Mouse (Mus musculus): ENCODE measurements around the gene Adamts2. TPM values are rescaled to one million over a fixed set of nuclear protein-coding genes. Genes with fewer than 3 reads are reported as not detected.
A peak's percentile ranks its signal among the peaks of the same experiment; 100 is the strongest.

Adamts2 gene
- total and polyA plus RNA-seq, 2 experiments = 1.4 to 2.3 TPM

GRCm38 (mm10) chr11:50700496-50700895 is 98.6 kb downstream of the Adamts2 start:
- Histone ChIP-seq H3K4me3 (ENCODE audit: insufficient read depth, low read depth, low read length) (no peak overlapping the region), H3K27ac (replicated peaks; ENCODE audit: insufficient read depth, low read depth, low read length) (no peak overlapping the region), H3K4me1 (ENCODE audit: control insufficient read depth, insufficient read depth, low read length) (no peaks in the 10 kb centered on the region), H3K27me3 (ENCODE audit: control insufficient read depth, insufficient read depth, low read length) (no peaks in the 10 kb centered on the region), H3K9ac (ENCODE audit: low read depth, low read length) (no peak overlapping the region), H3K79me2 (ENCODE audit: control insufficient read depth, insufficient read depth, low read length) (no peaks in the 10 kb centered on the region), H3K36me3 (ENCODE audit: control insufficient read depth, insufficient read depth, low read length) (no peaks in the 10 kb centered on the region)
- no peak for DNase-seq (ENCODE audit: extremely low read depth, low read depth, low spot score)
- WGBS = 85% methylated on average over 8 of the region's 8 CpGs
- no peak for TF ChIP-seq POLR2A (IDR thresholded peaks at IDR 0.05; ENCODE audit: extremely low read depth, insufficient read depth, low read length)
- TF ChIP-seq CTCF (IDR thresholded peaks at IDR 0.05; ENCODE audit: low read depth, low read length) = no peak

- TF ChIP-seq CTCF (IDR thresholded peaks at IDR 0.05; ENCODE audit: low read depth, low read length) (no peak), POLR2A (IDR thresholded peaks at IDR 0.05; ENCODE audit: extremely low read depth, insufficient read depth, low read length) (no peak)
- Histone ChIP-seq H3K4me1 (ENCODE audit: control insufficient read depth, insufficient read depth, low read length) (no peaks in the 10 kb centered on the region), H3K79me2 (ENCODE audit: control insufficient read depth, insufficient read depth, low read length) (no peaks in the 10 kb centered on the region), H3K27me3 (ENCODE audit: control insufficient read depth, insufficient read depth, low read length) (no peaks in the 10 kb centered on the region), H3K4me3 (ENCODE audit: insufficient read depth, low read depth, low read length) (no peak overlapping the region), H3K36me3 (ENCODE audit: control insufficient read depth, insufficient read depth, low read length) (no peaks in the 10 kb centered on the region), H3K27ac (replicated peaks; ENCODE audit: insufficient read depth, low read depth, low read length) (no peak overlapping the region), H3K9ac (ENCODE audit: low read depth, low read length) (no peak overlapping the region)
- 82% methylated on average over 7 of the region's 7 CpGs for WGBS
- DNase-seq (ENCODE audit: extremely low read depth, low read depth, low spot score) = no peak
These were observed 101.5 kb downstream of the Adamts2 start for GRCm38 (mm10) chr11:50703397-50703796.

- no peaks in the 10 kb centered on the region for H3K27me3 ChIP-seq (ENCODE audit: control insufficient read depth, insufficient read depth, low read length)
- DNase-seq (ENCODE audit: extremely low read depth, low read depth, low spot score) = no peak
- no peak overlapping the region for H3K9ac ChIP-seq (ENCODE audit: low read depth, low read length)
- H3K27ac ChIP-seq (replicated peaks; ENCODE audit: insufficient read depth, low read depth, low read length) = no peak overlapping the region
- TF ChIP-seq CTCF (IDR thresholded peaks at IDR 0.05; ENCODE audit: low read depth, low read length) (no peak), POLR2A (IDR thresholded peaks at IDR 0.05; ENCODE audit: extremely low read depth, insufficient read depth, low read length) (no peak)
- no peaks in the 10 kb centered on the region for H3K4me1 ChIP-seq (ENCODE audit: control insufficient read depth, insufficient read depth, low read length)
- H3K79me2 ChIP-seq (ENCODE audit: control insufficient read depth, insufficient read depth, low read length) = no peaks in the 10 kb centered on the region
- H3K36me3 ChIP-seq (ENCODE audit: control insufficient read depth, insufficient read depth, low read length) = no peaks in the 10 kb centered on the region
- H3K4me3 ChIP-seq (ENCODE audit: insufficient read depth, low read depth, low read length) = no peak overlapping the region
- 89% methylated on average over 2 of the region's 2 CpGs for WGBS
These were observed 102.6 kb downstream of the Adamts2 start for GRCm38 (mm10) chr11:50704511-50704910.

- no peak overlapping the region for H3K27ac ChIP-seq (replicated peaks; ENCODE audit: insufficient read depth, low read depth, low read length)
- no peak for TF ChIP-seq POLR2A (IDR thresholded peaks at IDR 0.05; ENCODE audit: extremely low read depth, insufficient read depth, low read length)
- no peak for TF ChIP-seq CTCF (IDR thresholded peaks at IDR 0.05; ENCODE audit: low read depth, low read length)
- WGBS = 80% methylated on average over 1 of the region's 1 CpGs
- H3K79me2 ChIP-seq (ENCODE audit: control insufficient read depth, insufficient read depth, low read length) = no peaks in the 10 kb centered on the region
- H3K36me3 ChIP-seq (ENCODE audit: control insufficient read depth, insufficient read depth, low read length) = no peaks in the 10 kb centered on the region
- H3K27me3 ChIP-seq (ENCODE audit: control insufficient read depth, insufficient read depth, low read length) = no peaks in the 10 kb centered on the region
- H3K4me3 ChIP-seq (ENCODE audit: insufficient read depth, low read depth, low read length) = no peak overlapping the region
- no peak overlapping the region for H3K9ac ChIP-seq (ENCODE audit: low read depth, low read length)
- H3K4me1 ChIP-seq (ENCODE audit: control insufficient read depth, insufficient read depth, low read length) = no peaks in the 10 kb centered on the region
- DNase-seq (ENCODE audit: extremely low read depth, low read depth, low spot score) = no peak
These were observed 105.4 kb downstream of the Adamts2 start for GRCm38 (mm10) chr11:50707259-50707658.

- DNase-seq (ENCODE audit: extremely low read depth, low read depth, low spot score) = peak; percentile 63
- Histone ChIP-seq H3K9ac (ENCODE audit: low read depth, low read length) (no peak overlapping the region), H3K36me3 (ENCODE audit: control insufficient read depth, insufficient read depth, low read length) (no peaks in the 10 kb centered on the region), H3K4me1 (ENCODE audit: control insufficient read depth, insufficient read depth, low read length) (peaks cover 3% of the 10 kb centered on the region; the same call in 1 of the 2 replicates), H3K4me3 (ENCODE audit: insufficient read depth, low read depth, low read length) (no peak overlapping the region), H3K27me3 (ENCODE audit: control insufficient read depth, insufficient read depth, low read length) (no peaks in the 10 kb centered on the region), H3K79me2 (ENCODE audit: control insufficient read depth, insufficient read depth, low read length) (no peaks in the 10 kb centered on the region), H3K27ac (replicated peaks; ENCODE audit: insufficient read depth, low read depth, low read length) (no peak overlapping the region)
- WGBS = 25% methylated on average over 21 of the region's 21 CpGs
- TF ChIP-seq CTCF (IDR thresholded peaks at IDR 0.05; ENCODE audit: low read depth, low read length) (no peak), POLR2A (IDR thresholded peaks at IDR 0.05; ENCODE audit: extremely low read depth, insufficient read depth, low read length) (no peak)
These were observed 111.8 kb downstream of the Adamts2 start for GRCm38 (mm10) chr11:50713610-50714202.

GRCm38 (mm10) chr11:50715091-50715490 is 113.2 kb downstream of the Adamts2 start:
- Histone ChIP-seq H3K27me3 (ENCODE audit: control insufficient read depth, insufficient read depth, low read length) (no peaks in the 10 kb centered on the region), H3K79me2 (ENCODE audit: control insufficient read depth, insufficient read depth, low read length) (no peaks in the 10 kb centered on the region), H3K27ac (replicated peaks; ENCODE audit: insufficient read depth, low read depth, low read length) (no peak overlapping the region), H3K36me3 (ENCODE audit: control insufficient read depth, insufficient read depth, low read length) (no peaks in the 10 kb centered on the region), H3K4me3 (ENCODE audit: insufficient read depth, low read depth, low read length) (no peak overlapping the region), H3K4me1 (ENCODE audit: control insufficient read depth, insufficient read depth, low read length) (peaks cover 3% of the 10 kb centered on the region; the same call in 1 of the 2 replicates), H3K9ac (ENCODE audit: low read depth, low read length) (no peak overlapping the region)
- DNase-seq (ENCODE audit: extremely low read depth, low read depth, low spot score) = no peak
- WGBS = 56% methylated on average over 6 of the region's 6 CpGs
- TF ChIP-seq CTCF (IDR thresholded peaks at IDR 0.05; ENCODE audit: low read depth, low read length) = no peak
- no peak for TF ChIP-seq POLR2A (IDR thresholded peaks at IDR 0.05; ENCODE audit: extremely low read depth, insufficient read depth, low read length)
